Comparison of ENCODE assay signal across 9 mouse cellular contexts in genomic region chr12:103995292-103996072, GRCm38 (mm10). TPM values are rescaled to one million over a fixed set of nuclear protein-coding genes. Genes with fewer than 3 reads are reported as not detected.
DNase-seq lines count a peak whose midpoint lies in the region; ATAC-seq and TF ChIP-seq lines count a peak whose summit lies in the region.
"Had no signal": no experiment of that assay in that cellular context is flagged by ENCODE, and none has a peak within 500 bp of the region (broad histone marks: within the 10 kb centered on the region; RNA-seq: fewer than 3 reads in every experiment).

No protein-coding gene starts in this region.

- peak; percentile 68; the same call in 1 of the 2 replicates for ATAC-seq in frontal cortex, adult (ENCODE audit: low TSS enrichment)
- no peak for ATAC-seq in stomach, postnatal 0 days (ENCODE audit: low FRiP score, low TSS enrichment)

- DNase-seq in spleen, adult 18-20 months, result peak; percentile 22 to 61
- no peak for DNase-seq in spleen, adult 12 weeks (ENCODE audit: low spot score)
- DNase-seq in c-Kit-positive CD71-positive TER-119-negative erythroid progenitor cells, embryonic 14.5 days (ENCODE audit: low read depth), result peak; percentile 22
- DNase-seq in kidney, adult 18-20 months, result peak; percentile 74
- peak; percentile 77 to 84 for DNase-seq in left cerebral cortex, postnatal 36 days (ENCODE audit: low spot score in 2 of 2)
- DNase-seq in naive thymus-derived CD4-positive, alpha-beta T cell, adult 2 months (ENCODE audit: low read depth), result peak; percentile 52
- peak; percentile 78 for DNase-seq in stomach, postnatal 0 days (ENCODE audit: low spot score)

- H3K4me1 ChIP-seq in stomach, postnatal 0 days (replicated peaks; ENCODE audit: control insufficient read depth, insufficient read depth), result no peaks in the 10 kb centered on the region

- no peak overlapping the region for H3K27ac ChIP-seq in stomach, postnatal 0 days (replicated peaks)

- no peaks in the 10 kb centered on the region for H3K9me3 ChIP-seq in stomach, postnatal 0 days (ENCODE audit: control insufficient read depth, low read length)

- TF ChIP-seq EP300 in stomach, postnatal 0 days (optimal IDR thresholded peaks at IDR 0.05), result no peak

- no peak overlapping the region for H3K4me2 ChIP-seq in stomach, postnatal 0 days (replicated peaks; ENCODE audit: low read depth)

- TF ChIP-seq CTCF in stomach, postnatal 0 days (IDR thresholded peaks at IDR 0.05; ENCODE audit: low read depth), result peak; percentile 87

- H3K27me3 ChIP-seq in stomach, postnatal 0 days (ENCODE audit: control insufficient read depth, insufficient read depth, low read length), result no peaks in the 10 kb centered on the region

- intact Hi-C loops in left cerebral cortex, postnatal 36 days (cut with DNase I), result loop anchor here (1.0 to 2.0 kb wide), 2 partner anchors 74 to 423 kb away; no protein-coding TSS in a partner anchor

- H3K36me3 ChIP-seq in stomach, postnatal 0 days (ENCODE audit: control insufficient read depth, insufficient read depth, low read length), result no peaks in the 10 kb centered on the region

- WGBS in stomach, postnatal 0 days, result 40% methylated on average over 5 of the region's 5 CpGs

- no peak overlapping the region for H3K9ac ChIP-seq in stomach, postnatal 0 days (ENCODE audit: low read length)

- H3K4me3 ChIP-seq in stomach, postnatal 0 days (ENCODE audit: low read depth, low read length), result no peak overlapping the region
- H3K4me3 ChIP-seq: erythroblast, embryonic 14.5 days had no signal

RNA-seq across cellular contexts. Expression of gene Serpina11, which starts 5.7 kb away (rescaled TPM):
- total RNA-seq in left cerebral cortex, postnatal 36 days (2021), result not detected
- 0.32 and 0.67 TPM in 2 replicates for polyA plus RNA-seq in stomach, postnatal 0 days (2015; fragmentation: Nextera tagmentation; extraction: Ambion mirVana)
- polyA plus RNA-seq: erythroblast, embryonic 14.5 days had no signal

RNA-seq across cellular contexts. Expression of gene Serpina9, which starts 18.1 kb away (rescaled TPM):
- 1 to 10 TPM; 2.4 to 3.2 TPM for total RNA-seq in left cerebral cortex, postnatal 36 days (2021)
- 14.9 and 15.4 TPM in 2 replicates for polyA plus RNA-seq in stomach, postnatal 0 days (2015; fragmentation: Nextera tagmentation; extraction: Ambion mirVana)
- polyA plus RNA-seq: erythroblast, embryonic 14.5 days had no signal

RNA-seq across cellular contexts. Expression of gene Serpina1e, which starts 36.7 kb away (rescaled TPM):
- total RNA-seq in left cerebral cortex, postnatal 36 days (2021), result not detected
- polyA plus RNA-seq in stomach, postnatal 0 days (2015; fragmentation: Nextera tagmentation; extraction: Ambion mirVana), result 5.0 and 5.7 TPM in 2 replicates
- polyA plus RNA-seq: erythroblast, embryonic 14.5 days had no signal

RNA-seq across cellular contexts. Expression of gene Serpina12, which starts 48.8 kb away (rescaled TPM):
- not detected for total RNA-seq in left cerebral cortex, postnatal 36 days (2021)
- polyA plus RNA-seq in stomach, postnatal 0 days (2015; fragmentation: Nextera tagmentation; extraction: Ambion mirVana), result 2.5 TPM in 2 replicates
- polyA plus RNA-seq: erythroblast, embryonic 14.5 days had no signal
